ENCODE assay signal across 8 mouse cellular contexts in genomic region chr1:97661406-97662241, GRCm38 (mm10). TPM values are rescaled to one million over a fixed set of nuclear protein-coding genes. Genes with fewer than 3 reads are reported as not detected.
DNase-seq lines count a peak whose midpoint lies in the region; ATAC-seq and TF ChIP-seq lines count a peak whose summit lies in the region.

D1Ertd622e (minus strand) TSS chr1:97662074.

- WGBS in intestine, postnatal 0 days = 0% methylated on average over 61 of the region's 106 CpGs
- under 1% methylated on average over 62 of the region's 106 CpGs for WGBS in limb, embryonic 11.5 days
- under 1% methylated on average over 97 of the region's 106 CpGs for WGBS in midbrain, embryonic 13.5 days

- peak; percentile 81 for DNase-seq in layer of hippocampus, adult 11-12 months (ENCODE audit: low spot score)
- no peak for DNase-seq in layer of hippocampus, adult 9-10 months (ENCODE audit: low spot score)
- peak; percentile 81 for DNase-seq in embryo, embryonic 9.5 days (ENCODE audit: extremely low spot score)
- DNase-seq in gonadal fat pad, adult 2 months (ENCODE audit: low read depth) = no peak
- peak; percentile 73 for DNase-seq in limb, embryonic 11.5 days (ENCODE audit: low spot score)
- DNase-seq in spleen, adult 12 weeks (ENCODE audit: low spot score) = peak; percentile 75

- no peaks in the 10 kb centered on the region for H3K36me3 ChIP-seq in intestine, postnatal 0 days (ENCODE audit: control insufficient read depth, insufficient read depth)
- no peaks in the 10 kb centered on the region for H3K36me3 ChIP-seq in limb, embryonic 11.5 days (ENCODE audit: control insufficient read depth, insufficient read depth, low read length)
- no peaks in the 10 kb centered on the region for H3K36me3 ChIP-seq in midbrain, embryonic 13.5 days

- no peaks in the 10 kb centered on the region for H3K4me1 ChIP-seq in intestine, postnatal 0 days (replicated peaks; ENCODE audit: control insufficient read depth, insufficient read depth, low read length)
- no peaks in the 10 kb centered on the region for H3K4me1 ChIP-seq in limb, embryonic 11.5 days (ENCODE audit: control insufficient read depth, insufficient read depth, low read length)
- H3K4me1 ChIP-seq in midbrain, embryonic 13.5 days (replicated peaks) = peaks cover 39% of the 10 kb centered on the region

- H3K9me3 ChIP-seq in intestine, postnatal 0 days (ENCODE audit: control insufficient read depth) = no peaks in the 10 kb centered on the region
- H3K9me3 ChIP-seq in limb, embryonic 11.5 days (ENCODE audit: control insufficient read depth, low read length) = no peaks in the 10 kb centered on the region
- no peaks in the 10 kb centered on the region for H3K9me3 ChIP-seq in midbrain, embryonic 13.5 days

- H3K27me3 ChIP-seq in intestine, postnatal 0 days (replicated peaks; ENCODE audit: control insufficient read depth, insufficient read depth, low read length) = no peaks in the 10 kb centered on the region
- no peaks in the 10 kb centered on the region for H3K27me3 ChIP-seq in limb, embryonic 11.5 days (ENCODE audit: control insufficient read depth, insufficient read depth, low read length)
- H3K27me3 ChIP-seq in midbrain, embryonic 13.5 days = no peaks in the 10 kb centered on the region

- H3K4me2 ChIP-seq in intestine, postnatal 0 days (replicated peaks; ENCODE audit: low read depth) = peak within 1 kb of the TSS; percentile 87
- H3K4me2 ChIP-seq in limb, embryonic 11.5 days (ENCODE audit: low read depth, severe bottlenecking) = peak within 1 kb of the TSS; percentile 72
- peak within 1 kb of the TSS; percentile 65 for H3K4me2 ChIP-seq in midbrain, embryonic 13.5 days (replicated peaks)

- peak within 1 kb of the TSS; percentile 74 for H3K9ac ChIP-seq in intestine, postnatal 0 days (ENCODE audit: low read depth, low read length)
- peak within 1 kb of the TSS; percentile 76 for H3K9ac ChIP-seq in limb, embryonic 11.5 days (ENCODE audit: low read length)
- peak within 1 kb of the TSS; percentile 95 for H3K9ac ChIP-seq in midbrain, embryonic 13.5 days (replicated peaks)

- no peak for TF ChIP-seq CTCF in intestine, postnatal 0 days (IDR thresholded peaks at IDR 0.05; ENCODE audit: low read depth)

- ATAC-seq in intestine, postnatal 0 days = peak; percentile 94
- ATAC-seq in limb, embryonic 11.5 days (ENCODE audit: insufficient number of reproducible peaks, low FRiP score, low TSS enrichment, low read depth) = peak; percentile 88
- ATAC-seq in midbrain, embryonic 13.5 days = peak; percentile 95

- H3K4me3 ChIP-seq in intestine, postnatal 0 days (ENCODE audit: low read depth, low read length) = peak within 1 kb of the TSS; percentile 82
- peak within 1 kb of the TSS; percentile 57 for H3K4me3 ChIP-seq in limb, embryonic 11.5 days (ENCODE audit: low read depth, low read length)
- H3K4me3 ChIP-seq in midbrain, embryonic 13.5 days (replicated peaks) = peak within 1 kb of the TSS; percentile 78

- peak within 1 kb of the TSS; percentile 91 for H3K27ac ChIP-seq in intestine, postnatal 0 days (ENCODE audit: low read depth, low read length)
- no peak within 1 kb of the TSS for H3K27ac ChIP-seq in limb, embryonic 11.5 days (replicated peaks; ENCODE audit: low read depth, low read length)
- peak within 1 kb of the TSS; percentile 98 for H3K27ac ChIP-seq in midbrain, embryonic 13.5 days

RNA-seq across cellular contexts. Expression of gene D1Ertd622e, which starts in this region (rescaled TPM):
- polyA plus RNA-seq in gonadal fat pad, adult 2 months (2012; rRNA removed) = 33.6 and 34.0 TPM in 2 replicates
- 29.5 and 30.2 TPM in 2 replicates for polyA plus RNA-seq in intestine, postnatal 0 days (2015; fragmentation: Nextera tagmentation; extraction: Ambion mirVana)
- polyA plus RNA-seq in limb, embryonic 11.5 days (2014; fragmentation: Nextera tagmentation; extraction: Ambion mirVana) = 14.9 and 16.2 TPM in 2 replicates
- 51.6 and 55.5 TPM in 2 replicates for polyA plus RNA-seq in midbrain, embryonic 13.5 days (2015; fragmentation: Nextera tagmentation; extraction: Ambion mirVana)

Comparison
In these comparisons a context has a peak if more than half of its experiments do, and no peak if none do; other contexts are left out.
1. DNase-seq: peak in layer of hippocampus, adult 11-12 months (single experiment), embryo, embryonic 9.5 days (single experiment), limb, embryonic 11.5 days (single experiment) and spleen, adult 12 weeks (single experiment); none in layer of hippocampus, adult 9-10 months (single experiment) and gonadal fat pad, adult 2 months (single experiment).
2. Peak in every context shown above with its lines, with median percentiles within 50 percentile points of each other: ATAC-seq, H3K4me2 ChIP-seq, H3K4me3 ChIP-seq and H3K9ac ChIP-seq.